Mouse (Mus musculus) lung, adult 2 months (tissue): Measurements from ENCODE around the gene Rpl19.

Experiments used
- CTCF ChIP-seq: fragments of 200-500 bp; IDR thresholded peaks from 2 replicates; pipeline ENCODE4 v1.5.1; 2011; ENCODE audit warnings: mild to moderate bottlenecking, low read length, control low read depth; ENCODE audit not compliant: insufficient read depth
- POLR2A ChIP-seq: fragments of 200-500 bp; IDR thresholded peaks from 2 replicates; pipeline ENCODE4 v1.6.1; 2011; ENCODE audit warnings: low read depth, mild to moderate bottlenecking, control low read depth, low read length, borderline replicate concordance; ENCODE audit errors: extremely low read depth

DNA sequence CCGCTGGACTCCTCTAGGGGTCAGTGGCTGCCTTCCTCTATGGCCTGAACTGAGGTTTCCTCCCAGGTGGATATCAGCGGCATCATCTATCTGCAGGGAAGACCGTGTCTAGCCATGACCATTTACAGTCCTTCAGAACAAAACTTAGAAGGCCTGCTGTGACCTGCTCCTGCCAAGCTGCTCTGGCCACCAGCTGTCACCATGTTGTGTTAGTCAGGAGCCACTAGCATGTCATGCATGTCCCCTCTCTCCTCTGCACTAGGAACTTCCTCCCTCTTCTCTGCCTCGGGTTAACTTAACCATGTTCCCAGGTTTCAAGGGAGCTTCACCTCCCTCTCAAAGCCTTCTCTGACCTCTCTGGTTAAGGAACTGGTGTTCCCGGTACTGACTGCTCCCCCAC, 26.8 kb upstream of the Rpl19 start:
- no peak for TF ChIP-seq CTCF
- no peak for TF ChIP-seq POLR2A
